Mouse (Mus musculus) bone marrow, adult 2 months (tissue): ENCODE data around the gene Map3k12. TPM values are rescaled to one million over a fixed set of nuclear protein-coding genes. Genes with fewer than 3 reads are reported as not detected.

Experiments
- H3K27ac ChIP-seq: fragments of 200-500 bp; 2 replicates; pipeline ENCODE4 v1.5.1; 2012; ENCODE audit warnings: low read depth, mild to moderate bottlenecking, control low read depth, inconsistent platforms, low read length; ENCODE audit not compliant: control insufficient read depth, poor library complexity, insufficient read depth
- H3K4me1 ChIP-seq: fragments of 200-500 bp; 2 replicates; pipeline ENCODE4 v1.6.1; 2011; ENCODE audit warnings: low read length; ENCODE audit not compliant: control insufficient read depth, insufficient read depth
- H3K4me3 ChIP-seq: fragments of 200-500 bp; replicated peaks from 2 replicates; pipeline ENCODE3; 2011; ENCODE audit warnings: mild to moderate bottlenecking, low read depth, low read length, control low read depth; ENCODE audit not compliant: control insufficient read depth
- CTCF ChIP-seq: fragments of 200-500 bp; IDR thresholded peaks from 2 replicates; pipeline ENCODE4 v1.5.1; 2011; ENCODE audit warnings: low read length, control low read depth; ENCODE audit not compliant: control insufficient read depth, insufficient read depth
- POLR2A ChIP-seq: fragments of 200-500 bp; IDR thresholded peaks from 2 replicates; pipeline ENCODE4 v1.6.1; 2011; ENCODE audit warnings: low read depth, mild to moderate bottlenecking, control low read depth, low read length, borderline replicate concordance; ENCODE audit not compliant: control insufficient read depth
- WGBS: fragments of 180-500 bp; shearing (Covaris S2); methylation state at CpG from one replicate; pipeline ENCODE4 v1.1.7; 2018; 5-methylcytosine and 5-hydroxymethylcytosine counted together
- polyA plus RNA-seq: library from polyadenylated mRNA; stranded (reverse); fragments of >200 nt; gene quantifications from 2 replicates; pipeline ENCODE4 v1.2.4, GENCODE M21; 2011; ENCODE audit warnings: low replicate concordance; ENCODE audit not compliant: missing spikeins, insufficient read depth, insufficient read length

Map3k12 gene
- polyA plus RNA-seq, 1 experiment, result 3.1 TPM

DNA sequence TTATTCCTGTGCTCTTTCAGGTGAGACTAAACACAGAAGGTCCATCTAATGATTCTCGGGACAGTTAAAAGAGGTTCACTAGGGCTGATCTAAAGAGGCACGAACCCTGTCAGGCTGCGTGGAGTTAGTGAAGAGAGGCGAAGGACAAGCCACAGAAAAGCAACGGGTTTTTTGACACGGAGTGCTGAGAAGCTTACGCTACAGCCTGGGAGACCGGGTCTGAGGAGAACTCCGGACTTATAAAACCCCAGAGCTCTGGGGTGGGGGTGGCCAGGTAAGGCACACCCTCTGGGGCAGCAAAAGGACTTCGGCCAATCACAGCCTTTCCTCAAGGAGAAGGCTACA is 739 bp upstream of the Map3k12 start:
- TF ChIP-seq POLR2A (no peak), CTCF (no peak)
- 0% methylated on average over 10 of the region's 10 CpGs for WGBS
- no peak overlapping the region for H3K27ac ChIP-seq
- peak overlapping the region; percentile 78 for H3K4me3 ChIP-seq
- H3K4me1 ChIP-seq, result no peaks in the 10 kb centered on the region; the same call in 1 of the 2 replicates

DNA sequence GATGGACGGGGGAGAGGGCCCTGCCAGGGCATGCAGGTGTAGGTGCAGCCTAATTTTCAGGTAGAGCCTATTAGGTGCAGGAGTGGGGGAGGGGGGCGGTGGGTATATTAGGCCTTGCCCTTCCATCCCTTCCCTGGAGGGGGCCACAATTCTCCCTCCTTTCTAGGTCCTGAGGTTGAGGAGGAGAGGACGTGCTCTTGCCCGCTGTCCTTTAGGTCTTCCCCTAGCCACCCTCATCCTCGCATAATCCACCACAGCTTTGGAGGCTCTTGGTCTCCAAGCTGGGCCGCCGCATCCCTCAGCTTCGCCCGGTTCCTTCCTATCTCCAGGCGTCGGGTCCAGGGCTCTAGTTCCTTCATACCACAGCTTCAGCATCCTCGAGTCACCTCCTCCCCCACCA is 571 bp downstream of the Map3k12 start:
- peak overlapping the region; percentile 63 for H3K4me3 ChIP-seq
- WGBS, result 9% methylated on average over 12 of the region's 12 CpGs

DNA sequence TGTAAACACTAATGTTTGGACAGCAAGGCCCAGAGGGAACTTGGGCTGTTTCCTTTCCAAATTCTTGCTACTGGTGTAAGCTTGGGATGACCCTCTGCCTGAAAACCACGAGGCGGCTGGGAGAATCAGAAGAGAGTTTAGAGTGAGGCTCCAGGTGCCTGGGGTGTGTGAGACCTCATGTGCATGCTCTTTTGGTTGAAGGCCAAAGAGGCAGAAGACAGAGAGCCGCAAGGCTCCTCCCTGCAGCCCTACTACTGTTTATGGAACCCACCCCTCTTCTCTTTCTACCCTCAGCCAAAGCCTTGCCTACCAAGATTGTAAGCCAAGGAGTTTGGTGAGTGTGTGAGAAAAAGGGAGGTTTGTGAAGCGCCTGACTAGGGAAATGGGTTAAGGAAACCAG is 1.1 kb downstream of the Map3k12 start:
- TF ChIP-seq CTCF (no peak), POLR2A (no peak)
- H3K27ac ChIP-seq, result no peak overlapping the region
- 90% methylated on average over 4 of the region's 4 CpGs for WGBS
- no peak overlapping the region for H3K4me3 ChIP-seq
- H3K4me1 ChIP-seq, result no peaks in the 10 kb centered on the region; the same call in 1 of the 2 replicates

More for the DNA sequence above, 571 bp downstream of the Map3k12 start:
- no peaks in the 10 kb centered on the region; the same call in 1 of the 2 replicates for H3K4me1 ChIP-seq
- TF ChIP-seq POLR2A, result no peak
- no peak for TF ChIP-seq CTCF
- H3K27ac ChIP-seq, result no peak overlapping the region

DNA sequence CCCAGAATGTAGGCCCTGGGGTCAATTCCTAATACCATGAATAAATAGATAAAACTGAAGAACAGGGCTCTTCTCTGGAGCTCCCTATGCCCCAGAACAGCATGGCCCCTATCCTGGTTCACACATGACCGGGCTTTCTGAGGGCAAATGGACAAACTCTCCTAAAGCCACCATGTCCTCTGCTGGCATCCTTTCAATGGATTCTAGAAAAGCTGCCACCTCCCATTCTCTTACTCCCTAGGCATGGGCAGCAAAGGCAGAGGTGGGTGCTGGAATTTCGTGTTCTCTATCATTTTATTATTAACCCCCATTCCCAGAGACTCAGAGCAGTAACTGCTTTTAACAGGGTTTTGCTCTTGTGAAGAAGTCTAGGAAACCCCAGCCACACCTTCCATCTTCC is 1.6 kb downstream of the Map3k12 start:
- TF ChIP-seq POLR2A (no peak), CTCF (no peak)
- Histone ChIP-seq H3K4me1 (no peaks in the 10 kb centered on the region; the same call in 1 of the 2 replicates), H3K4me3 (no peak overlapping the region), H3K27ac (no peak overlapping the region)
- WGBS, result 70% methylated on average over 2 of the region's 2 CpGs

DNA sequence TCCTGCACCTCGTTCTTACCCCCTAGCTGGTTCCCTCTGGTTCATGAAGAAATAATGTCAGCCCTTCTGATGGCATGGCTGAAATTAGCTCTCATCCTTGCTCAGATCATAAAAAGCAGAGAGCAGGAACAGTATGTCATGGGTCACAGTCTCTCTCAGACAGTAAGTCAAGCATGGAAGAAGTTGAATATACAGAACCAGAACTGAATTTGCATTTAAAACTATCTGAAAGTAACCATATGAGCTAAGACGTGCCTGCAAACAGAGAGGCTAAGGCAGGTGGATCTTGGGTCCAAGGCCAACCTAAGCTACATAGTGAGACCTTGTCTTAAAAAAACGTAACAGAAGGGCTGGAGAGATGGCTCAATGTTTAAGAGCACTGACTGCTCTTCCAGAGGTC is 3.9 kb downstream of the Map3k12 start:
- H3K4me1 ChIP-seq, result no peaks in the 10 kb centered on the region; the same call in 1 of the 2 replicates
- H3K4me3 ChIP-seq, result no peak overlapping the region
- no peak for TF ChIP-seq POLR2A
- no peak for TF ChIP-seq CTCF
- WGBS, result 68% methylated on average over 3 of the region's 3 CpGs
- H3K27ac ChIP-seq, result no peak overlapping the region

DNA sequence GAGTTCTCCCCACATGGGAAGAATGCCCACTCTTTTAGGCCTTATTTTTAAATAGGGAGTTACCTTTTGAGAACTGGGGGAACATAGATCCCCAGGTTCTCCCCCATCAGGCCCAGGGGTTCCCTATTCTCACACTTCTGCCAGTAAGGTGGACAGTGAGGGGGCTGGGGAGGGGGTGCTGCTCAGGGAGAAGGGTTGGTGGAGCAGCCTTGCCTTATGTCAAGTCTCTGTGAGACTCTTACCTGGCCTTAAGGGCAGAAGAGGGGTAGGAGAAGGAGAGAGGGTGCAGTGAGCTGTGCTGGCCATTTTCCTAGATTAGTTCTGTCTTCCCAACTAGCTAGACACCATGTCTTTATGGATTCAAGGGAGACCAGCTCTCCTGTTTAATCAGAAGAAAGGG is 4.4 kb downstream of the Map3k12 start:
- Histone ChIP-seq H3K4me3 (no peak overlapping the region), H3K4me1 (no peaks in the 10 kb centered on the region; the same call in 1 of the 2 replicates), H3K27ac (no peak overlapping the region)
- no peak for TF ChIP-seq CTCF
- TF ChIP-seq POLR2A, result no peak

DNA sequence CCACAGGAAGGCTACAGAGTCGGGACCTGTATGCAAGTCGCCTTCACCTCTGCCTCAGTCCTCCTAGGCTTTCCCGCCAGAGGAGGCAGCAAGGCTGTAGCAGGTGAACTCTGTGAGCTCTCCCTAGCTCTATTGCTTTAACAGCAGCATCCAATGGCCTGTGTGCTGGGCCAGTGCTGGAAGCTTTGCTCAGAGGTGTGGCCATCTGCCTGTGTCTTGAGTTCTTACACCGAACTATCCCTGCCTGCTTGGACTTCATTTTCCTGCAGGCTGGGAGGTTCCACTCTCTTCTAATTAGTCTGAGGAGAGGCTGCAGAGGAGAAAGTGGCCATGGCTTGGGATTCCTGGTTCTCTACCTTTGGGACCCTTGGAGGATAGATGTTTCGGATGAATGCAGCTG is 4.9 kb downstream of the Map3k12 start:
- Histone ChIP-seq H3K27ac (no peak overlapping the region), H3K4me1 (no peaks in the 10 kb centered on the region; the same call in 1 of the 2 replicates), H3K4me3 (no peak overlapping the region)
- TF ChIP-seq CTCF (no peak), POLR2A (no peak)
- 84% methylated on average over 5 of the region's 5 CpGs for WGBS

DNA sequence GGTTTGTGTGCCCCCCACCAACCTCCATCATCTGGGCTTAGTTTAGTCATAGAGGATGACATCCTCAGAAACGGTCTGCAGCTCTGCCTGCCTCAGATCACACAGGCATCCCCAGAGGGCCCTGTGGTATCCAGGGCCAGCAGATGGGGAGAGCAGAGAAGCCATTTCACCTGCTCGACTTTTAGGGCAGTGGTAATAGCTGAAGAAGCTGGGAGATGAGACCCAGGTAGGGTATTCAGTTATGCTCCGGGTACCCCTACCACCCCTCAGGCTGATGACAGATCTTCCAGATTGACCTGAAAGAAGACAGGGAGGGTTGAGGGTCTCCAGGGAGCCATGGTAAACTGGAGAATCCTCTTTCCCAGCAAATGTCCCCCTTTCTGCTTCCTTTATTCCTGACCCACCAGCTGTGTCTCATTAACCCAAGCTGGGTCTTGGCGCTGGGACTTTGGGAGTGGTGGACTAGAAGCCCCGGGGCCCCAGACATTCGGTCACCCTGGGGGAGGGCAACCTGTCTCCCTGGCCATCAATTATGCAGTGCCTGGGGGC is 5.5 kb downstream of the Map3k12 start:
- no peak overlapping the region for H3K4me3 ChIP-seq
- no peaks in the 10 kb centered on the region; the same call in 1 of the 2 replicates for H3K4me1 ChIP-seq
- TF ChIP-seq POLR2A (no peak), CTCF (no peak)
- H3K27ac ChIP-seq, result no peak overlapping the region
- WGBS, result 59% methylated on average over 6 of the region's 6 CpGs

DNA sequence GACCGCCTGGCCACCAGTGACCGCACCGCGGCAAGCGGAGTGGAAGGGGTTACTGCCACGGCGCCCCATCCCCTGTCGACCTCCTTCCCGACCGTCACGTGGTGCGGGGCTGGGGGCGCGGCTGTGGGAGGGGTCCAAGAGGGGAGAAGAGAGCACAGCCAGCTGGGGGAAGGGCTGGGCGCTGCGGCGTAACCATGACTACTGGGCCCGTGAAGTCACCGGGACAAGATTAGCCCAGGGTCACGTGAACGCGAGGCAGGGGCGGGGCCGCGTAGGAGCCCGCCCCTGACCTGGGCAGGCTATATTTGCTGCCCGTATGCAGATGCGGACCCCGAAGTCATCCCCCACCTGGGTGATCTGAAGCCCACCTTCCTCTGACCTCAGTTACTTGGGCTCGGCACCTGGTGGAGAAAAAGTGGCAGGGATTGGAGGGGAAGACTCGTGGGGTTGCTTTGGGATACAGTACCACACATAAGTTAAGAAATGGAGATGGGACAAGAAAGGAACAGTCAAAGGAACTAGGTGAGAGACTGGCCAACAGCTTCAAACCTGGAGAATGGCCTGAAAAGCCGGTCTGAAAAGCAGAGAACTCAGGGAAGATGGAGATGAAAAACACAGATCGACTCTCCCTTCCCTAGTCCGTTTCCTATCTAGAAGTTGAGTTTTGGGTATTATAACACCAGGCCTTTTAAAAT is 6.1 kb downstream of the Map3k12 start:
- TF ChIP-seq POLR2A, result no peak
- TF ChIP-seq CTCF, result no peak
- Histone ChIP-seq H3K27ac (no peak overlapping the region), H3K4me3 (peak overlapping the region; percentile 46), H3K4me1 (no peaks in the 10 kb centered on the region; the same call in 1 of the 2 replicates)
- WGBS, result 5% methylated on average over 34 of the region's 34 CpGs
